Mouse (Mus musculus) C2C12 (cell line): Measurements from ENCODE around the gene Pmepa1.

Source experiments
- CTCF ChIP-seq: IDR thresholded peaks from one replicate; pipeline ENCODE4 v1.5.1; 2011; ENCODE audit not compliant: control insufficient read depth, insufficient read depth, insufficient read length
- MAX ChIP-seq: IDR thresholded peaks from one replicate; pipeline ENCODE4 v1.6.1; 2011; ENCODE audit warnings: mild to moderate bottlenecking, control low read depth
- MYOD1 ChIP-seq: IDR thresholded peaks from one replicate; pipeline ENCODE4 v1.6.1; 2011; ENCODE audit warnings: low read depth; ENCODE audit not compliant: control insufficient read depth, insufficient read length
- MYOG ChIP-seq: IDR thresholded peaks from one replicate; pipeline ENCODE4 v1.6.1; 2011; ENCODE audit not compliant: control insufficient read depth, insufficient read length; ENCODE audit errors: extremely low read depth
- USF1 ChIP-seq: IDR thresholded peaks from one replicate; pipeline ENCODE4 v1.6.1; 2011; ENCODE audit warnings: low read depth, mild to moderate bottlenecking, control low read depth, moderate library complexity

DNA sequence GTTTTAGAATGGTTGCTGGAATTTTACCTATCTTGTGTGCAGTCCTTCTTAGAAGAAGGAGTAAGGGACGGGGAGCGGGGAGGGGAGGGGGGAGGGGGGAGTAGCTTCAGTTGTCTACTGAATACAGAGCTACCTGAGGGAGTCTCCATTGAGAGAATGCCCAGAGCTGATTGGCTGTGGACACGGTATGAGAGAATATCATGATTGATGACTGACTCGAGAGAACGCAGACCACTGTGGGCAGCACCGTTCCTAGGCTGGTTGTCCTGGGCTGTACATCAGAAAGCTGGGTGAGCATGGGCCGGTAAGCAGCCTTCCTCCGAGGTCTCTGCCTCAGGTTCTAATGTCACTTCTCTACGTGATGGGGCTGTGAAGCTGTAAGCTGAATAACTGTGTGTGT is 55.6 kb downstream of the Pmepa1 start:
- TF ChIP-seq CTCF (no peak), MYOD1 (no peak), USF1 (no peak), MYOG (no peak), MAX (no peak)
